Mouse (Mus musculus): ENCODE measurements around the gene Sphkap. TPM values are rescaled to one million over a fixed set of nuclear protein-coding genes. Genes with fewer than 3 reads are reported as not detected.

Gene Sphkap
- 0.03 and 1.7 TPM in 2 replicates for polyA plus RNA-seq (2012; rRNA removed; ENCODE audit: low replicate concordance)

GRCm38 (mm10) chr1:83408021-83408464 lies at the start of gene Sphkap:
Sphkap (minus strand) TSS chr1:83408200.

Other genes starting within 250 kb of the Sphkap start
- 0.09 TPM in 1 of 2 replicates, not detected in the other for gene Daw1, start 248.4 kb downstream of the Sphkap start, polyA plus RNA-seq (2012; rRNA removed; ENCODE audit: low replicate concordance)